Mouse (Mus musculus): ENCODE measurements around the gene St6galnac5. TPM values are rescaled to one million over a fixed set of nuclear protein-coding genes. Genes with fewer than 3 reads are reported as not detected.
A peak's percentile ranks its signal among the peaks of the same experiment; 100 is the strongest.

Gene St6galnac5
- polyA plus RNA-seq, 1 experiment from 2014 or later, result 0.27 TPM

DNA sequence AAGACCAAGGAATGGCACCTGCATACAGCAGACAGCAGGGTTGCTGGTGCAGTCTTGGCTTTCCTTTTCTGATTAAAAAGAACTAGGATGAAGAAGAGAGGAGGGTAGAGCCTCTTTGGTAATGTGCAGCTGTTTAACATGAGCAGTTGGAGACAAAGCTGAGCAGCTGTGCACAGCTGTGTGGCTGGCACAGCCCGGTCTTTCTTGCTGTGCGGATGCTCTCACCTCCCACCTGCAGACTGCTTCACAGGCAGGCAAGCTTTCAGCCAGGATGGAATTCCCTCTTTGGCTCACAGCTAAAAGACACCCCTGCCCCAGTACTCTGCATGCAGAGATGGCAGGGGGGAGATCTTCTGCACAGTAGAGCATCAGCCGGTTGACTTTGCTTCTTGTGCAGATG, 37.3 kb downstream of the St6galnac5 start:
- Histone ChIP-seq H3K36me3 (ENCODE audit: control insufficient read depth, insufficient read depth) (no peaks in the 10 kb centered on the region), H3K9ac (ENCODE audit: low read depth, low read length) (no peak overlapping the region), H3K4me2 (replicated peaks; ENCODE audit: low read depth) (no peak overlapping the region), H3K4me3 (ENCODE audit: low read depth, low read length) (no peak overlapping the region), H3K4me1 (replicated peaks; ENCODE audit: control insufficient read depth, insufficient read depth, low read length) (no peaks in the 10 kb centered on the region), H3K27ac (ENCODE audit: low read depth, low read length) (no peak overlapping the region), H3K9me3 (ENCODE audit: control insufficient read depth) (no peaks in the 10 kb centered on the region), H3K27me3 (replicated peaks; ENCODE audit: control insufficient read depth, insufficient read depth, low read length) (no peaks in the 10 kb centered on the region)
- WGBS, result 77% methylated on average over 3 of the region's 3 CpGs
- no peak for TF ChIP-seq CTCF (IDR thresholded peaks at IDR 0.05; ENCODE audit: low read depth)
- no peak for ATAC-seq

DNA sequence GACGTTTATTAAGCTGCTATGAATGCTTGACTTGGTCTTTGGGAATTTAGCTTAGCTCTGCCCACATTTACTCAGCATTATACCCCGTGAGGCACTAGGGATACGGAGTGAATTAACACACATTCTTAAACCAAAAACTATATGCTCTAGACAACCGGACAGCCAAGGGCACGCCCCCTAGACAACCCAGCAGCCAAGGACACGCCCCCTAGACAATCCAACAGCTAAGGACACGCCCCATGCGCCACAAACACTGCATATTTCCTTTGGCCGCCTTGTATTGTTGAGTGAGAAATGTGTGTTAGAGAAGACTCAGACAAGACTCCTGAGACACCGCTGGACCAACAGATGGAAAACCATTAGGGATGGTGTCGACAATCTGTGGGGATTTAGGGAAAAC, 39.1 kb downstream of the St6galnac5 start:
- no peak overlapping the region for H3K4me3 ChIP-seq (ENCODE audit: low read depth, low read length)
- 0 out of 2 replicates have a peak overlapping the region, but pooled peaks have one; percentile 13 for H3K4me2 ChIP-seq (replicated peaks; ENCODE audit: low read depth)
- H3K9ac ChIP-seq (ENCODE audit: low read depth, low read length), result no peak overlapping the region
- no peak for ATAC-seq
- H3K36me3 ChIP-seq (ENCODE audit: control insufficient read depth, insufficient read depth), result no peaks in the 10 kb centered on the region
- no peak for TF ChIP-seq CTCF (IDR thresholded peaks at IDR 0.05; ENCODE audit: low read depth)
- no peaks in the 10 kb centered on the region for H3K4me1 ChIP-seq (replicated peaks; ENCODE audit: control insufficient read depth, insufficient read depth, low read length)
- 51% methylated on average over 11 of the region's 11 CpGs for WGBS
- no peaks in the 10 kb centered on the region for H3K27me3 ChIP-seq (replicated peaks; ENCODE audit: control insufficient read depth, insufficient read depth, low read length)
- H3K27ac ChIP-seq (ENCODE audit: low read depth, low read length), result no peak overlapping the region
- H3K9me3 ChIP-seq (ENCODE audit: control insufficient read depth), result no peaks in the 10 kb centered on the region

DNA sequence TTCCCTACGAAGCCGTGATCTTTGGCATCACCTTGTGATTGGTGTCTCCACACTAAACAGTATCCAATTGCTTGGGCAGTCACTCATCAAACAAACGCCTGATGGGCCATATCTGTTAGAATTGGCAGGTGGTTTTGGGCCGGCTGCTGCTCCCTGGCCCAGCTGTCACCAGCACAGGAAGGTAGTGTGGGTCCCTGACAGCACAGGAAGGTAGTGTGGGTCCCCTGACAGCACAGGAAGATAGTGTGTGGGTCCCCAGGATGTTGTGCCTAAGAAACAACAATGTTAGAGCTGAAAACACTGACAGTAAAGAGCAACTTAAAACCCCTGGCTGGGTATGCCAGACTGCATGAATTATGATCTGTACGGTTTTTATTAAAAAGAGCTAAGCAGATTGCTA, 40.4 kb downstream of the St6galnac5 start:
- Histone ChIP-seq H3K9ac (ENCODE audit: low read depth, low read length) (no peak overlapping the region), H3K9me3 (ENCODE audit: control insufficient read depth) (no peaks in the 10 kb centered on the region), H3K27ac (ENCODE audit: low read depth, low read length) (no peak overlapping the region), H3K36me3 (ENCODE audit: control insufficient read depth, insufficient read depth) (no peaks in the 10 kb centered on the region), H3K27me3 (replicated peaks; ENCODE audit: control insufficient read depth, insufficient read depth, low read length) (no peaks in the 10 kb centered on the region), H3K4me2 (replicated peaks; ENCODE audit: low read depth) (no peak overlapping the region), H3K4me3 (ENCODE audit: low read depth, low read length) (no peak overlapping the region), H3K4me1 (replicated peaks; ENCODE audit: control insufficient read depth, insufficient read depth, low read length) (no peaks in the 10 kb centered on the region)
- WGBS, result 80% methylated on average over 5 of the region's 5 CpGs
- no peak for TF ChIP-seq CTCF (IDR thresholded peaks at IDR 0.05; ENCODE audit: low read depth)
- ATAC-seq, result no peak

DNA sequence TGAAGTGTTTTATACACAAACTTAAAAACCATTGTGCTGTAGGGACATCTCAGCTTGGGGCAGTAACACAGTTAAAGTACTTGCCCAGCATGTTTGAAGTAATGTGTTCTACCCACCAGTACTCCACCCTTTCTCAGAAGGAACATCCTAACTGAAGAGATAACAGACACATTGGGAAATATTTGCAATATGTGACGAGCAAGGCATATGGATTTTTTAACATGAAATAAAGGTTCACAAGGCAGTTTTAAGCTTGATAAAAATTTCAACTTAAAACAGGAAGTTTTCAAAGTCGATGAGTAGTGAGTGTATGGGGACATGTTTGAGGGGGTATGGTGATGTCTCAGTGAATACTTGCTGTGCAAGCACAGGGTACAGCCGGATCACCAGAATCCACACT, 45.7 kb downstream of the St6galnac5 start:
- Histone ChIP-seq H3K9me3 (ENCODE audit: control insufficient read depth) (no peaks in the 10 kb centered on the region), H3K4me1 (replicated peaks; ENCODE audit: control insufficient read depth, insufficient read depth, low read length) (no peaks in the 10 kb centered on the region), H3K27me3 (replicated peaks; ENCODE audit: control insufficient read depth, insufficient read depth, low read length) (no peaks in the 10 kb centered on the region), H3K27ac (ENCODE audit: low read depth, low read length) (no peak overlapping the region), H3K9ac (ENCODE audit: low read depth, low read length) (no peak overlapping the region), H3K36me3 (ENCODE audit: control insufficient read depth, insufficient read depth) (no peaks in the 10 kb centered on the region), H3K4me3 (ENCODE audit: low read depth, low read length) (no peak overlapping the region), H3K4me2 (replicated peaks; ENCODE audit: low read depth) (no peak overlapping the region)
- ATAC-seq, result no peak
- 85% methylated on average over 3 of the region's 3 CpGs for WGBS
- TF ChIP-seq CTCF (IDR thresholded peaks at IDR 0.05; ENCODE audit: low read depth), result no peak

DNA sequence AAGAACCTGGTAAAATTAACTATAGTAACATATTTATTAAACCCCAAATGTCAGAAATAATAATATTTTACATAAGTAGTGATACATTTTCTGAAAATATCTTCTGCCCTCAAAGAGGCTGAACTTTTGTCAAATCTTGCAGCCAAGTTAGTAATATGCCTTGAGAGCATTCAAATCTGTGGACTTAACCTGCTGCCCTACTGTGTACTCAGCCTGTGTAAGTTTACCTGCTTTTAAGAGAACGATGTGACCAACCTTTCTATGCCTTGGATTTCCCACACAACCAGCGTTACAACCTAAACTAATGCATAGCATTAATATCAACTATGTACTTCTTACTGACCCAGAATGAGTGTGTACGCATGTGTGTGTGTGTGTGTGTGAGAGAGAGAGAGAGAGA, 48.3 kb downstream of the St6galnac5 start:
- Histone ChIP-seq H3K27ac (ENCODE audit: low read depth, low read length) (no peak overlapping the region), H3K4me2 (replicated peaks; ENCODE audit: low read depth) (no peak overlapping the region), H3K4me3 (ENCODE audit: low read depth, low read length) (no peak overlapping the region), H3K4me1 (replicated peaks; ENCODE audit: control insufficient read depth, insufficient read depth, low read length) (no peaks in the 10 kb centered on the region), H3K36me3 (ENCODE audit: control insufficient read depth, insufficient read depth) (no peaks in the 10 kb centered on the region), H3K9ac (ENCODE audit: low read depth, low read length) (no peak overlapping the region), H3K27me3 (replicated peaks; ENCODE audit: control insufficient read depth, insufficient read depth, low read length) (no peaks in the 10 kb centered on the region), H3K9me3 (ENCODE audit: control insufficient read depth) (no peaks in the 10 kb centered on the region)
- 88% methylated on average over 3 of the region's 3 CpGs for WGBS
- TF ChIP-seq CTCF (IDR thresholded peaks at IDR 0.05; ENCODE audit: low read depth), result no peak
- no peak for ATAC-seq

DNA sequence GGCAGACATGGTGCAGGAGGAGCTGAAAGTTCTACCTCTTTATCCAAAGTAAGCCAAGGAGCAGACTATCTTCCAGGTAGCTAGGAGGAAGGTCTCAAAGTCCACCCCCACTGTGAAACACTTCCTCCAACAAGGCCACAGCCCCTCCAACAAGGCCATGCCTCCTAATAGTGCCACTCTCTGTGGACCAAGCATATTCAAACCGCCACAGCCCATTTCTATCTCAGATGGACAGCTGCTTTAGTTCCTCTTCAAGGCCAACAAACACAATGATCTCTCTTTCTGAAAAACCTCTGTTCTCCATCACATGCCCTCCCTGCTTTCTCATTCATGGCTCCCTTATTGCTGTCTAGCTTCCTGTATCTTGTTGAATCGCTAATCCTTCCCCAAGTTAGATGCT, 49.5 kb downstream of the St6galnac5 start:
- Histone ChIP-seq H3K4me3 (ENCODE audit: low read depth, low read length) (no peak overlapping the region), H3K4me2 (replicated peaks; ENCODE audit: low read depth) (no peak overlapping the region), H3K27ac (ENCODE audit: low read depth, low read length) (no peak overlapping the region), H3K9me3 (ENCODE audit: control insufficient read depth) (no peaks in the 10 kb centered on the region), H3K9ac (ENCODE audit: low read depth, low read length) (no peak overlapping the region), H3K27me3 (replicated peaks; ENCODE audit: control insufficient read depth, insufficient read depth, low read length) (no peaks in the 10 kb centered on the region), H3K4me1 (replicated peaks; ENCODE audit: control insufficient read depth, insufficient read depth, low read length) (no peaks in the 10 kb centered on the region), H3K36me3 (ENCODE audit: control insufficient read depth, insufficient read depth) (no peaks in the 10 kb centered on the region)
- WGBS, result 87% methylated on average over 2 of the region's 2 CpGs
- no peak for ATAC-seq
- TF ChIP-seq CTCF (IDR thresholded peaks at IDR 0.05; ENCODE audit: low read depth), result no peak

DNA sequence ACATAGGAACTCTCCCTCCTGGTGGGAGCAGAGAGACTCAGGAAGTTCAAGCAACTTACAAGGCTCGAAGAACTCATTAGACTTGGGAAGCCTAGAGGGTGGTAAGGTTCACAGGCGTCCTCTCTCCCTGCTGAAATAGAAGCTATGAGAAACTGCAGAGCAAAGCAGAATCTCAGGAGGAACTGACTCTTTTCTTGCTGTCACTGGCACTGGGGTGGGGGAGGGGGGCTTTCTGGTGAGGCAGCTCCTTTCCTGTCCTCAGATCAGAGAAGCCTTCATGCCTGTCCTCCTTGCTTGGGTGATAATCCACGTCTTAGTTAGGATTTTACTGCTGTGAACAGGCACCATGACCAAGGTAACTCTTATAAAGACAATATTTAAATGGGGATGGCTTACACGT, 50.0 kb downstream of the St6galnac5 start:
- no peaks in the 10 kb centered on the region for H3K27me3 ChIP-seq (replicated peaks; ENCODE audit: control insufficient read depth, insufficient read depth, low read length)
- no peak overlapping the region for H3K4me3 ChIP-seq (ENCODE audit: low read depth, low read length)
- H3K4me1 ChIP-seq (replicated peaks; ENCODE audit: control insufficient read depth, insufficient read depth, low read length), result no peaks in the 10 kb centered on the region
- TF ChIP-seq CTCF (IDR thresholded peaks at IDR 0.05; ENCODE audit: low read depth), result no peak
- no peak for ATAC-seq
- H3K27ac ChIP-seq (ENCODE audit: low read depth, low read length), result no peak overlapping the region
- 74% methylated on average over 4 of the region's 4 CpGs for WGBS
- H3K4me2 ChIP-seq (replicated peaks; ENCODE audit: low read depth), result no peak overlapping the region
- H3K9ac ChIP-seq (ENCODE audit: low read depth, low read length), result no peak overlapping the region
- no peaks in the 10 kb centered on the region for H3K9me3 ChIP-seq (ENCODE audit: control insufficient read depth)
- no peaks in the 10 kb centered on the region for H3K36me3 ChIP-seq (ENCODE audit: control insufficient read depth, insufficient read depth)

Data from intestine, postnatal 0 days (tissue).